Mouse (Mus musculus) heart, embryonic 11.5 days (tissue): ENCODE results near the gene Slc25a41. TPM values are rescaled to one million over a fixed set of nuclear protein-coding genes. Genes with fewer than 3 reads are reported as not detected.

ENCODE experiments used
- ATAC-seq: fragments of 200-750 bp; cut with Nextera tagmentation; replicated peaks from 2 replicates; pipeline ENCODE4 v1.8.0; 2017; ENCODE audit warnings: moderate library complexity; ENCODE audit not compliant: insufficient number of reproducible peaks, low FRiP score, low TSS enrichment
- H3K27ac ChIP-seq: fragments of 300-500 bp; sonication (generic); 2 replicates; pipeline ENCODE4 v1.5.1; 2014; ENCODE audit warnings: mild to moderate bottlenecking, low read depth, low read length
- H3K27me3 ChIP-seq: fragments of 300-500 bp; sonication (generic); 2 replicates; pipeline ENCODE4 v1.6.1; 2014; ENCODE audit warnings: mild to moderate bottlenecking, low read length, mixed read lengths; ENCODE audit not compliant: control insufficient read depth, insufficient read depth
- H3K36me3 ChIP-seq: fragments of 300-500 bp; sonication (generic); 2 replicates; pipeline ENCODE4 v1.6.1; 2014; ENCODE audit warnings: mild to moderate bottlenecking, low read length, moderate library complexity, mixed read lengths; ENCODE audit not compliant: control insufficient read depth, insufficient read depth
- H3K4me1 ChIP-seq: fragments of 300-500 bp; sonication (generic); 2 replicates; pipeline ENCODE4 v1.6.1; 2014; ENCODE audit warnings: low read length; ENCODE audit not compliant: control insufficient read depth, insufficient read depth
- H3K4me2 ChIP-seq: fragments of 300-500 bp; sonication (generic); 2 replicates; pipeline ENCODE4 v1.6.1; 2014; ENCODE audit warnings: mild to moderate bottlenecking, moderate library complexity
- H3K4me3 ChIP-seq: fragments of 300-500 bp; sonication (generic); 2 replicates; pipeline ENCODE4 v1.5.1; 2014; ENCODE audit warnings: low read depth, low read length
- H3K9ac ChIP-seq: fragments of 300-500 bp; sonication (generic); 2 replicates; pipeline ENCODE4 v1.6.1; 2014; ENCODE audit warnings: mild to moderate bottlenecking, low read depth, low read length, moderate library complexity
- H3K9me3 ChIP-seq: fragments of 300-500 bp; sonication (generic); replicated peaks from 2 replicates; pipeline ENCODE4 v1.6.1; 2016; ENCODE audit warnings: low read length; ENCODE audit not compliant: control insufficient read depth
- WGBS: fragments of 180-500 bp; shearing (Covaris S2); extraction: QIAGEN DNeasy Blood & Tissue Kit; methylation state at CpG from one replicate; pipeline ENCODE4 v1.1.7; 2014; ENCODE audit not compliant: insufficient replicate concordance; 5-methylcytosine and 5-hydroxymethylcytosine counted together
- polyA plus RNA-seq: library from polyadenylated mRNA; unstranded; fragments of >200 nt; fragmentation: Nextera tagmentation; extraction: Ambion mirVana; gene quantifications from 2 replicates; pipeline ENCODE4 v1.2.1, GENCODE M21; 2014

Gene Slc25a41
- polyA plus RNA-seq, 1 experiment from 2014 or later, result not detected

DNA sequence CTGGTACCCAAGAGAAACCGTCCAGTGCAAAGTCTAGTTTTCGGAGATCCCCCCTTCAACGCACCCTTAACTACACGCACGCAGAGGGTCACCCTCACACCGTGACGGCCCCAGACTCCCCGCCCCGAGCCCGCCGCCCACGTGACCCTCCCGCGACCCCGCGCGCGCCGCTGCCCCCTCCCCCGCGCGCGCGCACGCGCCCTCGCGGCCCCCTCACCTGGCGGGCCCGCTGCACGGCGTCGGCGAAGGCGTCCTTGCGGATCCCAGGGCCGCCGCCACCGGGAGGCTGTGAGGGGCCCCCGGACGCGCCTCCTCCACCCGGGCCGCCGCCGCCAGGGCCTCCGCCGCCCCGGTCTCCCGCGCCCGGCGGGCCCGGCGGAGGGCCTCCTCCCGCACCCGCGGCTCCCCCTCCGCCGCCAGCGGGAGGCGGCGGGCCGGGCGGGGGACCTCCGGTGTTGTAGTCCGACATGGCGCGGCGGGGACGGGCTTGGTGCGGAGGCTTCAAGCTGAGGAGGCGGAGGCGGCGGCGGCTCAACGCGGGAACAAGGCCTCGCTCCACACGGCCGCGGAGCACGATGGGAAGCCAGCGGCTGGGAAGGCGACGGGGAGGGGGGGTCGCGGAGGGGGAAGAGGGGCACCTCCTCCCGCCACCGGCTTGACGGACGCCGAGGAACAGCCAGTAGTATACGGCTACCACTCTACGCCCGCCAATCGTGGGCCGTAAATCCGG, 10.4 kb downstream of the Slc25a41 start, which contains the start of gene Khsrp:
Gene Khsrp (minus strand): TSS at position 592 of the 730 bp plus-strand sequence.
- Histone ChIP-seq H3K4me1 (peaks cover 13% of the 10 kb centered on the region), H3K36me3 (peaks cover 15% of the 10 kb centered on the region), H3K27me3 (no peaks in the 10 kb centered on the region), H3K4me2 (peak within 1 kb of the TSS; percentile 98), H3K27ac (peak within 1 kb of the TSS; percentile 96), H3K4me3 (peak within 1 kb of the TSS; percentile 97), H3K9ac (peak within 1 kb of the TSS; percentile 98), H3K9me3 (no peaks in the 10 kb centered on the region)
- under 1% methylated on average over 51 of the region's 99 CpGs for WGBS
- ATAC-seq, result no peak

DNA sequence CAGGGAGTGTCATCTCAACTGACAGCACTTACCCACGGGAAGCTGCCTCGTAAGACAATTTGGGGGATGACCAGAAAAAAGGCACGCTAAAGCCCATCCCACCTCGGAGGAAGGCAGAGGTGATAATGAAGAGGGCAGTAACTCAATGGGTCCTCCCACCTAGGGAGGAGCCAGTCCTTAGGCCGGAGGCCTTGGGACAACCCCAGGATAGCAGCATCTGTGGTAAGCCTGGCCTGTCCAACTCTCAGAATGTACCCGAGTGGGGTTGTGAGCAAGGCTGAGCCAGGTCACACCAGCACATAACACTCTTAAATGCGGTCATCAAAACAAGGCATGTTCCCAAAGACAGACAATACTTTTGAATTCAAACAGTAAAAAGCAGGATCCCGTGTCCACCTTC, 11.8 kb downstream of the Slc25a41 start:
- Histone ChIP-seq H3K4me1 (peaks cover 13% of the 10 kb centered on the region), H3K9ac (peak overlapping the region; percentile 98), H3K27ac (0 out of 2 replicates have a peak overlapping the region, but pooled peaks have one; percentile 96), H3K4me3 (peak overlapping the region; percentile 97), H3K4me2 (peak overlapping the region; percentile 98), H3K27me3 (no peaks in the 10 kb centered on the region), H3K9me3 (no peaks in the 10 kb centered on the region), H3K36me3 (peaks cover 23% of the 10 kb centered on the region)
- 33% methylated on average over 8 of the region's 8 CpGs for WGBS
- ATAC-seq, result no peak

DNA sequence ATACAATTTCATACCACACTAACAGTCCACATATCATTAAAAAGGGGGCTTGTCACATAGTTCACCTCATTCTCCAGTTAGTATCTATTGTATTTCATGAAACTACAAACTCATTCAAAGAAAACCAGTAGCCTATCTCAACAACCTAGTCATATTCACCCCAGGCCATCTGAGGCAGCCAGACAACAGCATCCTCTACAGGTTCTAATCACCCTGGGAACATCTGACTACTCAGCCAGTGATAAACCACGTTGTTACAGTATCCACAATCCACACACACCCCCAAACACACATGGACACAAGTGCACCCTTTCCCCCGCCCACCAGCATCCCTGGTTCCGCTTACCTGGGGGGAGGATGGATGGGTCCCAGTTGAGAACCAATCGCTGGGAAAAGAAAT, 14.0 kb downstream of the Slc25a41 start:
- Histone ChIP-seq H3K9ac (no peak overlapping the region), H3K27ac (no peak overlapping the region), H3K4me1 (peaks cover 13% of the 10 kb centered on the region), H3K36me3 (peaks cover 46% of the 10 kb centered on the region), H3K27me3 (no peaks in the 10 kb centered on the region), H3K4me2 (no peak overlapping the region), H3K9me3 (no peaks in the 10 kb centered on the region), H3K4me3 (no peak overlapping the region)
- ATAC-seq, result no peak
- 82% methylated on average over 4 of the region's 4 CpGs for WGBS

DNA sequence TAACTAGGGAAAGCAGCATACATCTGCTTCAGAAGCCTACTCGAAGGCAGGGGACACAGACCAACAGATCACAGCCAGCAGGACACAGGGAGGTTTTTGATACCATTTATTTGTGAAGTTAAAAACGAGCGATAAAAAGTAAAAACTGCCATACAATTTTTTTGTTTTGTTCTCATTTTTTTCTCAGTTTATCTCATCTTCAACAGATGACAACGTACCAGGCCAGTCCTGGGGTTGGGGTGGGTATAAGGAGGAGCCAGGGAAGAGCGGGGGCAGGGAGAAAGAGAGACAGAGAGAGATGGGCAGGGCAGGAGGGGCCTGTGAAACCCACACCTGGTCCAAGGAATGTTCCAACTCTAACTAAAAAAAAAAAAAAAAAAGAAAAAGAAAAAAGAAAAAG, 20.5 kb downstream of the Slc25a41 start:
- Histone ChIP-seq H3K4me1 (no peaks in the 10 kb centered on the region), H3K9me3 (no peaks in the 10 kb centered on the region), H3K27ac (no peak overlapping the region), H3K36me3 (peaks cover 43% of the 10 kb centered on the region), H3K4me3 (no peak overlapping the region), H3K4me2 (no peak overlapping the region), H3K27me3 (no peaks in the 10 kb centered on the region), H3K9ac (no peak overlapping the region)
- WGBS, result 87% methylated on average over 5 of the region's 5 CpGs
- no peak for ATAC-seq

DNA sequence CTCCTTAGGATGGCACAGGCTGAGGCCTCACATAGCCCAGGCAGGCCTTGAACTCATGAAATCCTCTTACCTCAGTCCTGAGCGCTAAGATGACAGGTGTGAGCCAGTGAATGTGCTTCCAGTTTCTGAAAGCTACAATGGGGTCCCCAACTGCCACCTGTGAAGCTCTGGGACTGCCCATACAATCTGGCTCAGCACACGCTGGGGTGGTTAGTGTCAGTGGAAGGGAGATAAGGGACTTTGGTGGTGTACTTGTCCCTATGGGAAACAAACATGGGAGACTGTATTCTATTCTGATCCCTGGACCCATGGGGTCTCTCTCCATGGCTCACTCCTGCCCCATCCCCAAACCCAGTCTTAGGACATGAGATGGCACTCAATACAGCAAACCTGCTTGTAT, 21.8 kb downstream of the Slc25a41 start:
- Histone ChIP-seq H3K4me3 (no peak overlapping the region), H3K27ac (no peak overlapping the region), H3K9me3 (no peaks in the 10 kb centered on the region), H3K27me3 (no peaks in the 10 kb centered on the region), H3K9ac (no peak overlapping the region), H3K4me1 (no peaks in the 10 kb centered on the region), H3K4me2 (no peak overlapping the region), H3K36me3 (peaks cover 35% of the 10 kb centered on the region)
- 70% methylated on average over 2 of the region's 2 CpGs for WGBS
- ATAC-seq, result no peak

DNA sequence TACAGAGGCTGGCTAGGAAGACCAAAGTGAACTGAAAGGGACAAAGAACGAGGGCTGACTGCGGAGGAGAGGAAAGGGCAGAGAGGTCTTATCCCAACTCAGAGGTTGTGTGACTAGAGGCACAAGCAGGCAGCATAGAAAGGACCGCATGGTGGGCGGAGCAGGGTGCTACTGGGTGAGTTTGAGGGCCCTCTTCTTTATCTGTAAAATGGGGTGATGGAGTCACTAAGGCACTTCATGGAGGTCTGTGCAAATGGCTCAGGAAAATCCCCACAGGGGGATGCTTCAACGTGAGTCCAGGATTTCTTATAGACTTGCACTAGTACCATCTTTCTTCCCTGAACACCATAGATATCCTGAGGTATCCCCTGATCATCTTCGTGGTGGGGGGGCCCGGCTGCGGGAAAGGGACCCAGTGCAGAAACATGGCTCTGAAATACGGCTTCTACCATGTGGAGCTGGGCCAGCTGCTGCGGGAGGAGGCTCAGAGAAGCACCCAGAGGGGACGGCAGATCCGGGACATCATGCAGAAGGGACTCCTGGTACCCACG, 29.1 kb downstream of the Slc25a41 start:
- peaks cover 5% of the 10 kb centered on the region; the same call in 1 of the 2 replicates for H3K4me1 ChIP-seq
- peak overlapping the region; percentile 95 for H3K4me2 ChIP-seq
- H3K36me3 ChIP-seq, result 0 out of 2 replicates have a peak, but pooled peaks cover 2% of the 10 kb centered on the region
- H3K4me3 ChIP-seq, result peak overlapping the region; percentile 84
- no peaks in the 10 kb centered on the region for H3K27me3 ChIP-seq
- 70% methylated on average over 13 of the region's 13 CpGs for WGBS
- no peak for ATAC-seq
- H3K9ac ChIP-seq, result peak overlapping the region; percentile 84
- H3K9me3 ChIP-seq, result no peaks in the 10 kb centered on the region
- peak overlapping the region; percentile 24 for H3K27ac ChIP-seq

DNA sequence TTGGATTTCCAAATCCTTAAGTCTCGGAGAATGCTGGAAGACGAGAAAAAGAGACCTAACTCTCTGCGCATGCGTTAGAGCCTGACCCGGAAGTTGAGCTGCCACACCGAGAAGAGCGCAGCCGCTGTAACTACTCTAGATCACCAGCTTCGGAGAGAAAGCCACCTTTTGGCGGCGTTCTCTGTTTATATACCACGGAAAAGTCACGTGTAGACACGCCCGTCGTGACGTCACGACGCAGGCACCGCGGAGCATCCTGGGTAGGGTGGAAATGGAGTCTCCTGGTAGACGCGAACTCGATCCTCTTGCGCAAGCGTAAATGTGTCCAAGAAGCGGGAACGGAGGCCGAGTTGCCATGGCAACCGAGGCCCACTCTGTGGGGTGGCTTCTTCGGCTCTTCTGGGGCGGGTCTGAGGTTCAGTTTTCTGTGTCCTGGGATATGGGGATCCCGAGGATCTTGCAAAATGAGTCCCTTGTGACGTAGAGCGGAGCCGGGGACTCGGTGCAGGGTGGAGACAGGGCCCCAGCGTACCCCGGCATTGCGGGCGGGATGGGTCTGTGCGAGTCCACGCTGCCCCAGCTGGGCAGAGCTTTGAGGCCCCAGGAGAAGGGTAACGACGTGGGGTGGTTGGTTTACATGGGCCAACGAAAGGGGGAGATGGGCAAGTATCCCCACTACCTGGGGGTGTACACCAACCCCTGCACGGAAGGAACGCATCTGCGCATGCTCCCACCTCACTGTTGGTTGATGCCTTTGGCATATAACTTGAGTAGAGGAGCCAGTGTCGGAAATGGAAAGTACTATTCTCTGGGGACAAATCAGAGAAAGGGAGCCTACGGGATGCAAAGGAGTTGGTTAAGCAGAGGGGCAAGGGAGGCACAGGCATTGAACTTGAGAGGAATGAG, 30.0 kb downstream of the Slc25a41 start, which contains the start of the genes Gtf2f1 and Gm17949:
Gene Gtf2f1 (minus strand): TSS at position 53 of the 906 bp plus-strand sequence.
Gene Gm17949 (plus strand): TSS at position 234 of the 906 bp plus-strand sequence.
- peak within 1 kb of the TSS; percentile 88 for H3K9ac ChIP-seq
- peak within 1 kb of the TSS; percentile 84 for H3K27ac ChIP-seq
- H3K4me3 ChIP-seq, result peak within 1 kb of the TSS; percentile 84
- no peaks in the 10 kb centered on the region for H3K9me3 ChIP-seq
- H3K4me1 ChIP-seq, result peaks cover 5% of the 10 kb centered on the region; the same call in 1 of the 2 replicates
- H3K36me3 ChIP-seq, result 0 out of 2 replicates have a peak, but pooled peaks cover 2% of the 10 kb centered on the region
- H3K27me3 ChIP-seq, result no peaks in the 10 kb centered on the region
- 1% methylated on average over 51 of the region's 51 CpGs for WGBS
- peak within 1 kb of the TSS; percentile 95 for H3K4me2 ChIP-seq
- peak; percentile 88 for ATAC-seq

DNA sequence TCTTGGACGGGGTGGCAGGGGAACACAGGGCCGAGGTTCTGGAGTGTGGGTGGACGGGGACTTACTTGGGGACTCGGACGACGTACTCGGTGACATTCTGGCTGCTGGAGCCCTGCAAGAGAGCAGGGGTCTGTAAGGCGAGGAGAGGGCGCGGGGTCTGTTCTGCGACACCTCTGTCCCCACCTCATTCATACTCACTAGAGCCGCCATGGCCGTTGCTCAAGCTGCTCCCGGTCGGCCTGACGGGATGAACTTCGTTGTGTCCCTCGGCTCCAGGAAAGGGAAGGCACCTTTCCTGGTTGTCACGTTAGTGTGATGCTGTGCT, 30.6 kb downstream of the Slc25a41 start:
- H3K9ac ChIP-seq, result peak overlapping the region; percentile 88
- peak overlapping the region; percentile 69 for H3K27ac ChIP-seq
- H3K4me1 ChIP-seq, result peaks cover 5% of the 10 kb centered on the region; the same call in 1 of the 2 replicates
- no peaks in the 10 kb centered on the region for H3K27me3 ChIP-seq
- peaks cover 2% of the 10 kb centered on the region; the same call in 1 of the 2 replicates for H3K36me3 ChIP-seq
- WGBS, result under 1% methylated on average over 19 of the region's 19 CpGs
- H3K9me3 ChIP-seq, result no peaks in the 10 kb centered on the region
- peak overlapping the region; percentile 84 for H3K4me3 ChIP-seq
- peak overlapping the region; percentile 95 for H3K4me2 ChIP-seq
- ATAC-seq, result peak; percentile 25
